Mouse (Mus musculus): ENCODE measurements around the gene Id1. TPM values are rescaled to one million over a fixed set of nuclear protein-coding genes. Genes with fewer than 3 reads are reported as not detected.

Gene Id1
- polyA plus RNA-seq, 1 experiment from 2014 or later: 32.8 TPM

GRCm38 (mm10) chr2:152736748-152737147 is 697 bp downstream of the Id1 start:
- no peaks in the 10 kb centered on the region for H3K9me3 ChIP-seq (replicated peaks; ENCODE audit: control insufficient read depth, low read length)
- H3K4me2 ChIP-seq (ENCODE audit: low read length): peak overlapping the region; percentile 92
- ATAC-seq: no peak
- peaks cover 36% of the 10 kb centered on the region for H3K4me1 ChIP-seq (ENCODE audit: control insufficient read depth, insufficient read depth, low read length)
- peak; percentile 53 for DNase-seq (ENCODE audit: low spot score)
- no peaks in the 10 kb centered on the region for H3K36me3 ChIP-seq (ENCODE audit: control insufficient read depth, insufficient read depth, low read length)
- under 1% methylated on average over 22 of the region's 22 CpGs for WGBS
- peak overlapping the region; percentile 39; the same call in 1 of the 2 replicates for H3K27ac ChIP-seq (ENCODE audit: low read depth, low read length)
- peak overlapping the region; percentile 75 for H3K9ac ChIP-seq (ENCODE audit: low read length)
- H3K4me3 ChIP-seq (ENCODE audit: low read depth, low read length): peak overlapping the region; percentile 48
- H3K27me3 ChIP-seq (replicated peaks; ENCODE audit: control insufficient read depth, insufficient read depth, low read length): peaks cover 11% of the 10 kb centered on the region

- ATAC-seq (no peak), DNase-seq (ENCODE audit: low spot score) (no peak)
- Histone ChIP-seq H3K36me3 (ENCODE audit: control insufficient read depth, insufficient read depth, low read length) (no peaks in the 10 kb centered on the region), H3K27ac (ENCODE audit: low read depth, low read length) (0 out of 2 replicates have a peak overlapping the region, but pooled peaks have one; percentile 49), H3K4me3 (ENCODE audit: low read depth, low read length) (peak overlapping the region; percentile 48), H3K9ac (ENCODE audit: low read length) (peak overlapping the region; percentile 75), H3K4me1 (ENCODE audit: control insufficient read depth, insufficient read depth, low read length) (peaks cover 36% of the 10 kb centered on the region), H3K27me3 (replicated peaks; ENCODE audit: control insufficient read depth, insufficient read depth, low read length) (peaks cover 11% of the 10 kb centered on the region), H3K9me3 (replicated peaks; ENCODE audit: control insufficient read depth, low read length) (no peaks in the 10 kb centered on the region), H3K4me2 (ENCODE audit: low read length) (peak overlapping the region; percentile 92)
- 27% methylated on average over 10 of the region's 10 CpGs for WGBS
Observed at GRCm38 (mm10) chr2:152737306-152738221, 1.5 kb downstream of the Id1 start.

- Histone ChIP-seq H3K4me1 (ENCODE audit: control insufficient read depth, insufficient read depth, low read length) (peaks cover 36% of the 10 kb centered on the region), H3K9ac (ENCODE audit: low read length) (no peak overlapping the region), H3K9me3 (replicated peaks; ENCODE audit: control insufficient read depth, low read length) (no peaks in the 10 kb centered on the region), H3K36me3 (ENCODE audit: control insufficient read depth, insufficient read depth, low read length) (no peaks in the 10 kb centered on the region), H3K4me2 (ENCODE audit: low read length) (peak overlapping the region; percentile 92), H3K4me3 (ENCODE audit: low read depth, low read length) (no peak overlapping the region; the same call in 1 of the 2 replicates), H3K27me3 (replicated peaks; ENCODE audit: control insufficient read depth, insufficient read depth, low read length) (peaks cover 11% of the 10 kb centered on the region), H3K27ac (ENCODE audit: low read depth, low read length) (peak overlapping the region; percentile 34; the same call in 1 of the 2 replicates)
- ATAC-seq (no peak), DNase-seq (ENCODE audit: low spot score) (no peak)
- 65% methylated on average over 2 of the region's 2 CpGs for WGBS
Observed at GRCm38 (mm10) chr2:152738341-152738740, 2.3 kb downstream of the Id1 start.

- WGBS: 4% methylated on average over 25 of the region's 36 CpGs
- H3K4me2 ChIP-seq (ENCODE audit: low read length): peak overlapping the region; percentile 92
- H3K4me1 ChIP-seq (ENCODE audit: control insufficient read depth, insufficient read depth, low read length): peaks cover 36% of the 10 kb centered on the region
- H3K36me3 ChIP-seq (ENCODE audit: control insufficient read depth, insufficient read depth, low read length): no peaks in the 10 kb centered on the region
- H3K9ac ChIP-seq (ENCODE audit: low read length): peak overlapping the region; percentile 50
- H3K4me3 ChIP-seq (ENCODE audit: low read depth, low read length): peak overlapping the region; percentile 29
- H3K9me3 ChIP-seq (replicated peaks; ENCODE audit: control insufficient read depth, low read length): no peaks in the 10 kb centered on the region
- DNase-seq (ENCODE audit: low spot score) (peak; percentile 64), ATAC-seq (0 out of 2 replicates have a peak, but pooled peaks have one; percentile 4)
- peak overlapping the region; percentile 34; the same call in 1 of the 2 replicates for H3K27ac ChIP-seq (ENCODE audit: low read depth, low read length)
- H3K27me3 ChIP-seq (replicated peaks; ENCODE audit: control insufficient read depth, insufficient read depth, low read length): peaks cover 11% of the 10 kb centered on the region
Observed at GRCm38 (mm10) chr2:152739031-152739841, 3.2 kb downstream of the Id1 start.

GRCm38 (mm10) chr2:152739842-152740260 is 3.8 kb downstream of the Id1 start:
- H3K4me3 ChIP-seq (ENCODE audit: low read depth, low read length): no peak overlapping the region
- peak overlapping the region; percentile 92 for H3K4me2 ChIP-seq (ENCODE audit: low read length)
- no peak overlapping the region; the same call in 1 of the 2 replicates for H3K27ac ChIP-seq (ENCODE audit: low read depth, low read length)
- peaks cover 11% of the 10 kb centered on the region for H3K27me3 ChIP-seq (replicated peaks; ENCODE audit: control insufficient read depth, insufficient read depth, low read length)
- H3K9me3 ChIP-seq (replicated peaks; ENCODE audit: control insufficient read depth, low read length): no peaks in the 10 kb centered on the region
- peaks cover 30% of the 10 kb centered on the region for H3K4me1 ChIP-seq (ENCODE audit: control insufficient read depth, insufficient read depth, low read length)
- no peak for DNase-seq (ENCODE audit: low spot score)
- H3K9ac ChIP-seq (ENCODE audit: low read length): no peak overlapping the region
- no peak for ATAC-seq
- no peaks in the 10 kb centered on the region for H3K36me3 ChIP-seq (ENCODE audit: control insufficient read depth, insufficient read depth, low read length)
- WGBS: 33% methylated on average over 3 of the region's 3 CpGs

- H3K4me3 ChIP-seq (ENCODE audit: low read depth, low read length): no peak overlapping the region
- no peak overlapping the region for H3K4me2 ChIP-seq (ENCODE audit: low read length)
- no peaks in the 10 kb centered on the region for H3K9me3 ChIP-seq (replicated peaks; ENCODE audit: control insufficient read depth, low read length)
- H3K27me3 ChIP-seq (replicated peaks; ENCODE audit: control insufficient read depth, insufficient read depth, low read length): peaks cover 11% of the 10 kb centered on the region
- no peaks in the 10 kb centered on the region for H3K36me3 ChIP-seq (ENCODE audit: control insufficient read depth, insufficient read depth, low read length)
- ATAC-seq (no peak), DNase-seq (ENCODE audit: low spot score) (no peak)
- H3K4me1 ChIP-seq (ENCODE audit: control insufficient read depth, insufficient read depth, low read length): peaks cover 26% of the 10 kb centered on the region
- no peak overlapping the region for H3K27ac ChIP-seq (ENCODE audit: low read depth, low read length)
- WGBS: 76% methylated on average over 5 of the region's 5 CpGs
- H3K9ac ChIP-seq (ENCODE audit: low read length): no peak overlapping the region
Observed at GRCm38 (mm10) chr2:152740490-152740889, 4.4 kb downstream of the Id1 start.

- Histone ChIP-seq H3K4me1 (ENCODE audit: control insufficient read depth, insufficient read depth, low read length) (peaks cover 18% of the 10 kb centered on the region), H3K4me3 (ENCODE audit: low read depth, low read length) (no peak overlapping the region), H3K9me3 (replicated peaks; ENCODE audit: control insufficient read depth, low read length) (no peaks in the 10 kb centered on the region), H3K27me3 (replicated peaks; ENCODE audit: control insufficient read depth, insufficient read depth, low read length) (peaks cover 8% of the 10 kb centered on the region), H3K9ac (ENCODE audit: low read length) (no peak overlapping the region), H3K27ac (ENCODE audit: low read depth, low read length) (no peak overlapping the region), H3K36me3 (ENCODE audit: control insufficient read depth, insufficient read depth, low read length) (no peaks in the 10 kb centered on the region), H3K4me2 (ENCODE audit: low read length) (no peak overlapping the region)
- DNase-seq (ENCODE audit: low spot score) (peak; percentile 68), ATAC-seq (peak; percentile 30; the same call in 1 of the 2 replicates)
- 48% methylated on average over 13 of the region's 14 CpGs for WGBS
Observed at GRCm38 (mm10) chr2:152741153-152742041, 5.3 kb downstream of the Id1 start.

- Histone ChIP-seq H3K27me3 (replicated peaks; ENCODE audit: control insufficient read depth, insufficient read depth, low read length) (peaks cover 6% of the 10 kb centered on the region; the same call in 1 of the 2 replicates), H3K9ac (ENCODE audit: low read length) (no peak overlapping the region), H3K36me3 (ENCODE audit: control insufficient read depth, insufficient read depth, low read length) (no peaks in the 10 kb centered on the region), H3K4me3 (ENCODE audit: low read depth, low read length) (no peak overlapping the region), H3K9me3 (replicated peaks; ENCODE audit: control insufficient read depth, low read length) (no peaks in the 10 kb centered on the region), H3K27ac (ENCODE audit: low read depth, low read length) (no peak overlapping the region), H3K4me2 (ENCODE audit: low read length) (no peak overlapping the region), H3K4me1 (ENCODE audit: control insufficient read depth, insufficient read depth, low read length) (peaks cover 14% of the 10 kb centered on the region; the same call in 1 of the 2 replicates)
- DNase-seq (ENCODE audit: low spot score): peak; percentile 41
- peak; percentile 67 for ATAC-seq
- 20% methylated on average over 10 of the region's 10 CpGs for WGBS
Observed at GRCm38 (mm10) chr2:152742435-152742834, 6.4 kb downstream of the Id1 start.
